Mouse (Mus musculus) brain, embryonic 14.5 days (tissue): ENCODE results near the gene Oat. TPM values are rescaled to one million over a fixed set of nuclear protein-coding genes. Genes with fewer than 3 reads are reported as not detected.

Experiments
- DNase-seq: peaks from one replicate; pipeline ENCODE4 v3.0.0-alpha.2; 2011; ENCODE audit warnings: low read depth
- CTCF ChIP-seq: fragments of 200-500 bp; IDR thresholded peaks from 2 replicates; pipeline ENCODE4 v1.5.1; 2012; ENCODE audit warnings: inconsistent platforms, mild to moderate bottlenecking, moderate library complexity, borderline replicate concordance; ENCODE audit not compliant: insufficient read depth, insufficient read length; ENCODE audit errors: extremely low read depth
- POLR2A ChIP-seq: fragments of 200-500 bp; IDR thresholded peaks from 2 replicates; pipeline ENCODE4 v1.6.1; 2012; ENCODE audit warnings: mild to moderate bottlenecking, inconsistent platforms, borderline replicate concordance; ENCODE audit not compliant: poor library complexity, insufficient read depth, insufficient read length, severe bottlenecking; ENCODE audit errors: extremely low read depth
- polyA plus RNA-seq: library from polyadenylated mRNA; depleted of rRNA; stranded (reverse); fragments of >200 nt; gene quantifications from 2 replicates; pipeline ENCODE4 v1.2.3, GENCODE M21; 2012

Gene Oat
- polyA plus RNA-seq, 1 experiment, result 59.2 TPM

DNA sequence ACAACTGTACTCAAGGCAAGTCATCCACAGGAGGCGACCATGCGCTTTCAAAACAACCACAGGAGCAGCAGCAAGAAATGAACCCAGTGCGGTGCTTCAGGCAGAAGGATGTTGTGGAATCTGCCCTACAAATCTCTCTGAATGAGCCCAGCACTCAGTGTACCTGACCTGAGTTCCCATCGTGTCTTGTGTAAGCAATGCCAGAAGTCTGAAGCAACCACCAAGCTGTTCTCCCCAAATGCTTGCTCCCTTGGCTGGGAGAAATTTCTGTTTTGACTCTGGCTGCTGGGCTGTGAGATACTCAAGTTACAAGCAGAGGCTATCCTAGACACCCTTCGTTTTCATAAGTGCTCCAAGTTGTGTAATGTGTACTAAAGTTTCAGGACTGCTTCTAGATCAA, 29.5 kb upstream of the Oat start:
- DNase-seq, result no peak
- TF ChIP-seq CTCF (no peak), POLR2A (no peak)

GRCm38 (mm10) chr7:132604720-132605119, 28.5 kb upstream of the Oat start:
- TF ChIP-seq CTCF (no peak), POLR2A (no peak)
- DNase-seq, result no peak

- TF ChIP-seq POLR2A (no peak), CTCF (no peak)
- no peak for DNase-seq
Observed at GRCm38 (mm10) chr7:132600926-132601325, 24.7 kb upstream of the Oat start.

DNA sequence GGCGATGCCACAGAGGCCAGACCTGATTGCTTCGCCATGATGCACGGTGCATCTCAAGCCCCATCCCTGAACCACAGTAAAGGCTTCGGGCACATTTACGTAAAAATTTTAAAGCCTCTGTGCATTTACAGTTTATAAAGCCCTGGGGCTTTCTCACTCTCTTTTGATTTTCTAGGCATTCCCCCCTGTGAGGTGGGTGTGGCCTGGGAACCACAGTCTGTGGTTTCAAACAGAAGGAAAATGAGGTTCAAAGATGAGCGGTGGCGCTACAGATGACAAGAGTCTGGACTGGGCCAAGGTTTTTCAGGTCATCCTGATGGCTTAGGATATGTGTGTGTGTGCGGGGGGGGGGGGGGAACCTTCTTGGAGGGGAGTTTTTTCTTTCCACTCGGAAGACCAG, 23.8 kb upstream of the Oat start:
- no peak for DNase-seq
- TF ChIP-seq POLR2A (no peak), CTCF (no peak)

- DNase-seq, result peak; percentile 31
- TF ChIP-seq POLR2A (no peak), CTCF (no peak)
Observed at GRCm38 (mm10) chr7:132599071-132599975, 23.1 kb upstream of the Oat start, which contains the start of gene Nkx1-2. TSS of gene Nkx1-2 (minus strand) at chr7:132599637.

- TF ChIP-seq CTCF, result no peak
- no peak for TF ChIP-seq POLR2A
- peak; percentile 53 for DNase-seq
Observed at GRCm38 (mm10) chr7:132597251-132598041, 21.2 kb upstream of the Oat start.

DNA sequence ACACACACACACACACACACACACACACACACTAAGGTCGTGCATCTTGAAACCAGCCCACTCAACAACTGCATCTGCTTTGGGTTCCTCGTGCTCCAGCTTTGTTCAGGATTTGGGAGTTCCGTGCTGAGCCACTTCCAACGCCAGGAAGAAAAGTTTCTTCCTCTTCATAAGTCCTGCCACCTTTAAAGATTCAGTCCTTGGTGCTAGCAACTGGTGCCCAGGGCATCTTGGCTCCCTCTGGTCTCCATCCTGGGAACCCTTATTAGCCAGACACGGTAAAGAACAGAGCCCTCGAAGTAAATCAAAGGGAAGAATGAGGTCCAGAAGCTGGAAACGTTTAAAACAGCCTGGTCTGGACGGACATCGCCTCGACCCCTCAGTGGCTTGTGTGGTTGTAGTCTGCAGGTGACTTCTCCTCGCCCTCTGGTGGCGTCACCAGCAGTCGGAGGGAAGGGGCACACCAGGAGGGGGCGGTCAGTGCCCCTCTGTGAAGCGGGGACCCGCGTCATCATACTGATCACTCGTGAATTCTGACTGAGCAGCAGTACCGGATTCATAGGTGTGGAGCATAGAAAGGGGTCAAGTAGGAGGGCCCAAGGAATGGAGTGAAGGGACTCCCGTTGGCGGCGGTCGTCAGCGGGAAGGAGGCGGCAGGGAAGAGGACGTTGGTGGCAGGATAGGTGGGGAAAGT, 20.5 kb upstream of the Oat start:
- DNase-seq, result no peak

GRCm38 (mm10) chr7:132595787-132596186, 19.6 kb upstream of the Oat start:
- DNase-seq, result no peak
- no peak for TF ChIP-seq POLR2A
- no peak for TF ChIP-seq CTCF

More for the DNA sequence above, 20.5 kb upstream of the Oat start:
- no peak for TF ChIP-seq CTCF
- TF ChIP-seq POLR2A, result no peak

DNA sequence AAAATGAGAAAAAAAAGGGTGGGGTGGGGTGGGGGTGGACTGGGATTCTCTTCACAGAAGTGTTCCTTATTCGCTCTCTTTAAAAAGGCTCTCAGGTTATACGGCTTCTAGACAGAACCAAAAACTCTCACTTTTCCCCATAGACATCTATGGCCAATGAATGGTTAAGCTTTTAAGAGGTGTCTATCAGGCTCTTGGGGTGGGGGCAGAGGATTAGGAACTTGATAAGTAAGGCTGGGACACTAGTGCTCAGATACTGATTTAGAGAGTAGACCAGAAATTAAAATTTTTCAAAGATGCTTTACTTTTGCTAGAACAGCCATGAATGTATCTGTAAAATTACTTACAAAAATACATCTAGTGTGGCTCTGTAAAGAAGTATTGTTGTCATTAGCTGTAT, 18.1 kb upstream of the Oat start:
- DNase-seq, result no peak

GRCm38 (mm10) chr7:132593762-132594161, 17.6 kb upstream of the Oat start:
- TF ChIP-seq CTCF (no peak), POLR2A (no peak)
- DNase-seq, result no peak

More for the DNA sequence above, 18.1 kb upstream of the Oat start:
- TF ChIP-seq POLR2A (no peak), CTCF (no peak)

- DNase-seq, result no peak
- TF ChIP-seq CTCF (no peak), POLR2A (no peak)
Observed at GRCm38 (mm10) chr7:132589610-132590009, 13.4 kb upstream of the Oat start.
